Mouse (Mus musculus) ovary, postnatal 14 days (tissue): Measurements from ENCODE around the gene Ifna15.
A peak's percentile ranks its signal among the peaks of the same experiment; 100 is the strongest.
"Not testable (repeated sequence)": the region's sequence is repeated elsewhere in the genome, so short reads cannot be mapped to it uniquely, and the experiment has no call there.

Experiments
- DNase-seq: peaks from one replicate; pipeline ENCODE4 v3.0.0; 2022; ENCODE audit warnings: low spot score

The Ifna15 gene

DNA sequence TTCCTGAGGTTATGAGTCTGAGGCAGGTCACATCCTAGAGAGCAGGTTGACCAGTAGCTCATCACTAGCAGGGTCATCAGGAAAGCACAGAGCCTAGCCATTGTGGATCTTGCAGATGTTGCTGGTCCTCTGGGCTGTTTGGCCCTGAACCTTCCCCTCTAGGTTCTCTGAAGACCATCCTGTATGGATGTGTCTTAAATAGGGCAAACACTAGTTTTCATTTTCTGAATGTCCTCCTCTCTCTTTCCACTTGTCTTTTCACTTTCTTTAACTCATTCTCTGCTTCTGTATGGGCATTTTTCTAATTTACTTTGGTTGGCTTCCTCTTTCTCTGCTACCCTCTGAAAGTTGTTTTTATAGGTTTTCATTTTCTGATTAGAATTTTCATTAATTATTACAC, at the start of gene Ifna15:
Gene Ifna15, minus strand, starts transcription at position 101 of the 400 bp plus-strand sequence.
- DNase-seq, result not testable (repeated sequence)

DNA sequence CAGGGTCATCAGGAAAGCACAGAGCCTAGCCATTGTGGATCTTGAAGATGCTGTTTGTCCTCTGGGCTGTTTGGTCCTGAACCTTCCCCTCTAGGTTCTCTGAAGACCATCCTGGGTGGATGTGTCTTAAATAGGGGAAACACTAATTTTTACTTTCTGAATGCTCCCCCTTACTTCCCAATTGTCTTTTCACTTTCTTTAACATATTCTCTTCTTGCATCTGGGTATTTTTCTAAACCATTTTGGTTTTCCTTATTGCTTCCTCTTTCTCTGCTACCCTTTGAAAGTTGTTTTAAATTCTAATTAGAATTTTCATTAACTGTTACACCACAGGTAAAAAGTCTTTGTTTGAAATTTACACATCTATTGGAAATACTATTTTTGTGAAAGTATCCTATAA, 45.2 kb upstream of the Ifna15 start, which contains the start of gene Ifna12:
Gene Ifna12, minus strand, starts transcription at position 101 of the 400 bp plus-strand sequence.
- DNase-seq, result no peak

DNA sequence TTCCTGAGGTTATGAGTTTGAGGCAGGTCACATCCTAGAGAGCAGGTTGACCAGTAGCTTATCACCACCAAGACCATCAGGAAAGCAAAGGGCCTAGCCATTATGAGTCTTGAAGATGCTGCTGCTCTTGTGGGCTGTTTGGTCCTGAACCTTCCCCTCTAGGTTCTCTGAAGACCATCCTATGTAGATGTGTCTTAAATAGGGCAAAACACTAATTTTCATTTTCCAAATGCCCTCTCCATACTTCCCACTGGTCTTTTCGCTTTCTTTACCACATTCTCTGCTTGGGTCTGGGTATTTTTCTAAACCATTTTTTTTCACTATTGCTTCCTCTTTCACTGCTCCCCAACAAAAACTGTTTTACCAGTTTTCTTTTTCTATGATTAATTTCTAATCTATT, 34.2 kb upstream of the Ifna15 start, which contains the start of gene Ifna9:
Gene Ifna9, minus strand, starts transcription at position 101 of the 400 bp plus-strand sequence.
- DNase-seq, result no peak

DNA sequence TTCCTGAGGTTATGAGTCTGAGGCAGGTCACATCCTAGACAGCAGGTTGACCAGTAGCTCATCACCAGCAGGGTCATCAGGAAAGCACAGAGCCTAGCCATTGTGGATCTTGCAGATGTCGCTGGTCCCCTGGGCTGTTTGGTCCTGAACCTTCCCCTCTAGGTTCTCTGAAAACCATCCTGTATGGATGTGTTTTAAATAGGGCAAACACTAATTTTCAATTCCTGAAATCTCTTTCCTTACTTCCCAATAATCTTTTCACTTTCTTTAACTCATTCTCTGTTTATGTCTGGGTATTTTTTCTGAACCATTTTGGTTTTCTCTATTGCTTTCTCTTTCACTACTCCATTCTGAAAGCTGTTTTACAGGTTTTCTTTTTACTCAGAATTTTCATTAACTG, 13.7 kb upstream of the Ifna15 start, which contains the start of gene Ifna14:
Gene Ifna14, minus strand, starts transcription at position 101 of the 400 bp plus-strand sequence.
- no peak for DNase-seq

DNA sequence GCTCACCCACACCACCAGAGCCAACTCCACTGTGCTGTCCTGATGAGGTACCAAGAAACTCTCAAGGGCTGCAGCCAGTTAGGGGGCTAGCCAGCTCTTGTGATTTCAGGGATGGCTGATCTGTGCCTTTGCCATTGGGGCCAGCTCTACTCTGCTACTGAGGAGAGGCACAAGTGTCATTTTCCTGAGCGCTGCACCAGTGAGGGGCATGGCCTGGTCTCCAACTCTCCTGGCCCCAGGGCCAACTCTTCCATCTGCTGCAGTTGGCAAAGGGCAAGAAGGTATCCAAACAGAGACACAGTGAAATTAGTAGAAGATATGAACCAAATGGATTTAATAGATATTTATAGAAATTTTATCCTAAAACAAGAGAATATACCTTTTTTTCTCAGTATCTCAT, 3.7 kb upstream of the Ifna15 start:
- DNase-seq, result no peak

DNA sequence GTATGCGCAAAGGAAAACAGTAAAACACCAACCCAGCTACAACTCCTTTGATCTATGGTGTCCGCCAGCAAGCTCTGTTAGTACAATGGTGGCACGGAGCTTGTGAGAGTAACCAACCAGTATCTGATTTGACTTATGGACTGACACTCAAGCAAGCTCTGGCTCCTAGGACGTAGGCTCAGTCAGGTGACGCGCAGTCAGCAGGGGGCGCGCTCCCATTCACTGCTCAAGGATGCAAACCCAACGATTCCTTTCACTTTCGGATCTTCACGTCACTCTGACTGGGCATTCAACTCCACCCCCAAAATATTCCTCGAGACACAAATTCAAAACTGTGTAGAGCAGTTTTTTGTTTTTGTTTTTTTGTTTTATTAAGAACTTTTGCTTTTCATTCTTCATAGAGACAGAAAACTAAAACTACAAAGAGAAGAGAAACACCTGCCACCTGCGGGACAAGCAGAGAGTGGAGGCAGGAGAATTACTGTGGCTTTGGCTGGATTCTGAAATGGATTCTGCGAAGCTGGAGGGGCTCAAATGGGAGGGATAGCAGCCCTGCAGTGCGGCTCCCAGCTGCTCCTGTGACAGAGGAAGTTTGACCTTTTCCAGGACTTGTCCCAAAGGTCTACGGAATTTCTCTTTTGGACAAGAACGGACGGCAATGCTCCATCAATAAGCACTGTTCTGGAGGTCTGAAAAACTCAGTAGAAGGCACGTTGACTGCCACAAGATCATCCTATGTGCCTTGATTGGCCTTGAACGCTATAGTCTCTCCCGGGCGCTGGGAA, 7.7 kb downstream of the Ifna15 start:
- peak; percentile 51 for DNase-seq

DNA sequence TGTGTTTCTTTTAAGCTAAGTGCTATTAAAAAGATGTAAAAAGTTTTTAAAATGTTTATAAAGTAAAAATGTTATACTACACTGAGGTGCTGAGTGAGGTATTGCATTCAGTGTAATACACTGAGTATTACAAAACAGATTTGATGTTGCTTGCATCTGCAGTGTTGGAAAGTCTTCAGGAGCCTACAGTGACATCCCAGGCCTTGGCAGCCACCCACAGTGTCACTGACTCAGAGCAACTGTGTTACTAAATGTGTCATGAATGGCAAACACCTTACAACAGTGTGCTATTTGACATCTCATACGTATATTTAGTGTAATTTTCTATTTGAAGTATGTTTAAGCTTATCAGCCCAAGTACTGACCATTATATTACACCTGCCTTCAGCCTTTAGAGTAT, 10.1 kb downstream of the Ifna15 start:
- no peak for DNase-seq

DNA sequence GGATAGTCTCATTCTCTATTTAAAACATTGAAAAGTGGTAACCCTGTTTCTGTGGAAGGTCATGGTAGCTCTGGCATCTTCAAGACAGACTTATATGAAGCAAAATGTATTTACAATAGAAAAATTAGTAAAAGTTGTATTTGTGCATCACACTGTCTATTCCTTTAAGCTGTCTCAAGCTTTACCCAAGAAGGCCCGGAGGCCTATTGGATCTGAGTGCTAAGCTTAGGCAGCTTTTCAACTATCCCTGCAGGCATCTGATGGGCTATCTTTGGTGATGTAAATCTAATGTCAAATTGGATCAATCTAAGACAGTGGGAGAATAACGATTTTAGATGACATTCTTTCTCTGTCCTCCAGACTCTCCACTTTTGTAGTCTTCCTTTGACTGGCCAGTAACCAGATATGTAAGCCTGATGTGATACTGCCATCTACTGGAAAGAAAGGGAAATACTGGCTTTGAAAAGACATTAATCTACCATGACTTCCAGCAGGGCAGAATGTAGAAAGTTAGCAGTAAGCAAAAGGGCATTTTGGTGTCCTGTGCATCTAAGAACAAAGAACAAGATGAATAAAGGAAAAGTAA, 14.3 kb downstream of the Ifna15 start:
- DNase-seq, result peak; percentile 14

DNA sequence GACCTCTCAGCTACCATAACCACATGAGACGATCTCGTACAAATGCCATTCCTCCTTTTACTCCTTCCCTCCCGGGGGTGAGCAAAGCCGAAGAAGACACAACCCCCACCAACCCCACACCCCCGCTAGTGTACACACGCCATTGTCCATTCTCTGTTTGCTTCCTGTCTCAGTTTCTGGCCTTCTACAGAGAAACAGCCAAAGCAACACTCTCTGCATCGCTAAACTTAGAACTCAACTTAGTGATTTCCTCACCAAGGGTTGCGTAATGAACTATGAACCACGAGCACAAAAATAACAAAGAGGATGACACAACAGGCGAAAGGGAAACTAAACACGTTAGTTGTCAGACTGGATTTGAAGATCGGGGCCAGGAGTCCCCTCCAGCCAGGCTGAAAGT, 20.7 kb downstream of the Ifna15 start:
- DNase-seq, result no peak

DNA sequence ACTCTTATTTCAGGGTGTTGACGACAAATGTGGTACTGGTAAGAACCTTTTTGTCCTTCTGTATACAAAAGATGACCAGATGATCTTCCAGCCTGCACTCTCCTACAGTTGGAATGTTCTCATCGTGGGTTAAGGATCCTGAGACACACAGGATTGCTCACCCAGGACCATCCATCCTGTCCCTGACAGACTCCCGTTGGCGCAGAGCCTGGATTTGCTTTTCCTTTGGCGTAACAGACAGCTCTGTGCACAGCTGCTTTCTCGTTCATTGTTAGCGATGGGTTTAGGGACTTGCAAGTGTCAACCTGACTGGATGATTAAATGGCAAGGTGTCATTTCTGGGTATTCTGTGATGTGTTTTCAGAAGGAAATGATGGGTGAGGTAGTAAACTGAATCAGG, 21.4 kb downstream of the Ifna15 start:
- DNase-seq, result no peak

DNA sequence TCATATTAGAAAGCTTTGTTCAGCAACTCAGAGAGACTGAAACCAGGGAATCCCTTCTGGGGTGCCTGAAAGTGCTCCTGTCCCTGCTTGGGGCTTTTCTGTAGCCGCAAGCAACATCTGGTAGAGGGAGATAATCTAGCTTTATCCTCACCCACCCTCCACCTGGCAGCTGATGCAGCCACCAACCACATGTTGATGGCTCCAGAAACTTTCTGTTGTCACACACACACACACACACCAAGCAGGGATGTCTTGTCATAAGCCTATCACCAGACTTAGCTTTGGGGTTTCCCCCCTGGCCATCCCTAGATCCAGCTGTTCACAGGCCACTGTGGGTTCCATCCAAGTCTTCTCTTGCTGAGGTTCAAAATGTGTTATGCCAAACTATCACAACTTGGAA, 22.3 kb downstream of the Ifna15 start:
- no peak for DNase-seq

DNA sequence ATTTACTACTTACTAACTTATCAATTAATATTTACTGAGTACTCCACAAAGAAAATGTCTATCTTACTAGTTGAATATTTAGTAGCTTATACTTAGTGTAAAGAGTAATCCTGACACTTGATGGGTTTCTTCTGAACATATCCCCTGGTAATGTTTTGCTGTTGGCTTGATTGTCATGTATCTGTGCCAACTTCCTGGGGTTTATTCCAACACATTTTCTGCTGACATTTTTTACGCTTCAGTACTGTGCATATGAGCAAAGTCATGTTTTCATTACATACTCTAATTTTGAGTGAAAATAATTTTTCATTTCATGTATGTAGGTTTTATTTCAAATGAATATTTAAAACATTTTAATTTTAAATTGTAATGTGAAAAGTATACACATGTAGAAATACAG, 23.1 kb downstream of the Ifna15 start:
- DNase-seq, result no peak

DNA sequence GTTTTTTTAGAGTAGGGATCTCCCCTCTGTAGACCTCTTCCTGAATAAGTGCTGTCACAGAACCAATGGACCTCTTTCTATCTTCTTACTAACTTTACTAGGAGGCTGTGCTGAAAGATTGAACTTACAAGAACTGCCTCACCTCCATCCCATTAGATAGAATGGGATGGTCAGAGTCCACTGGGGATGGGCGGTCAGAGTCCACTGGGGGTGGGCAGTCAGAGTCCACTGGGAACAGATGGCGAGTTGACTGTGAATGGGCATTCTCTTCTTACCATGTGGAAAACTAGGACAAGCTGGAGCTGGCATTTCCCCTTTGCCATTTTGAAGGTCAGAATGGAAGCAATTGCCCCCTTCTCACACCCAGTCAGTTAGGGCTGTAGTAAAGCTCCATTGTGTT, 24.5 kb downstream of the Ifna15 start:
- no peak for DNase-seq

DNA sequence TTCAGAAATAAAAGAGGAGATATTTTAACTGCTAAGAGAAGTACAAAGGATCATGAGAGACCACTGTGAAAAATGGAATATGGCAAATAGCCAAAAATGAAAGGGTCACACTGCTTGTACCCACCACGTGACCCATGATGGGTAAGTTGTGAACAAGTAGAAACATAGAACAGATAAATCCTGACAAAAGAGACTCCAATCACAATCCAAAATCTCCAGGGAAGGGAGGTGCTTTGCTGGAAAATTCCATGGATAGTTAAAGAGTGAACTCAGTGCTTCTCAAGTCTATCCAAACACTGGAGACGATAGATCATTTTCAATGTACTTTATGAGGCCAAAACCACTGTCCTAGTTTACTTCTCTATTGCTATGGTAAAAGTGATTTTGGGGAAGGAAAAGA, 27.2 kb downstream of the Ifna15 start:
- DNase-seq, result no peak

DNA sequence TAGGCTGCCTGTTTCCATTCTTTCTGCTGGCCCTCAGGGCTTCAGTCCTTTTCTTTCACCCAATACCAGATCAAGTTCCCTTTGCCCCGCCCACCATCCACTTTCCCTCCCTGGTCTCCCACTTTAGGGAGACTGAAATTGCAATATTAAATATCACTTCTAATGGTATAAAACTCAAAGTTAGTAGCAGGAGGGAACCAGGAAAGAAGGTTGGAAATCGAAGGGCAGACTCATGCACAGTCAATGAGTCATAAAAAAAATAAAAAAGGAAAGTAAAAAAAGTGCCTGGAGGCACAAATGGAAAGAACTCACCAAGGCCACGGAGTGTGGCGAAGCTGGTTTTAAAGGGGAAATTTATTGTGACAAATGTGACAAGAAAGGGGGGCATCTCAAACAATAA, 27.8 kb downstream of the Ifna15 start:
- DNase-seq, result no peak

DNA sequence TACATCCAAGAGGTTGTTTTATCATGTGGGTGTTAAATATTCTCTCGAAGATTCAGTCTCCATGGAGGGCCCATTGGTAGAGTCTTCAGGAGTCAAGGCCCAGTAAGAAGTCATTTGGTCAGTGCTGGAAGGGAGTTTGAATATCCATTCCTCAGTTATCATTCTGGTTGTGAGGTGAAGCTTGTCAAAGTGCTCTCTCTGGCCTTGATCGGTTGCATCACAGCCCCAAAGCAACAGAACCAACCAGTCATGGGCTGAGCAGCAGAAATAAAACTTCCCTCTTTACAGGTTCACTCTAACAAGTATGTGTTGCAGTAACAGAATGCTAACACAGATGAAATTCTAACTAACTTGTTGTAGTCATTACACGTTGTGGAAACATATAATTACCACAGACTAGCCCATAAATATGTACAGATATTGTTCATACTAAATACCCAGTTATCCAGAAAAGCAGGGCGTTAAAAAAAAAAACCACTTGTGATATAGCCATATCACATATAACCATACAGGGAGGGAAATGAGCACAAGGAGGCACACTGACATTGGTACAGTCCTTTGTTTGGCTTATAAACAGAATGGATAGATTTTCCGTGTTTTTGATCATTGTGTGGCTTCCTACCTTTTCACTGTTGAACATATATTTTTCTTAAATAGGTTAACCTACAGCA, 31.5 kb downstream of the Ifna15 start:
- no peak for DNase-seq

DNA sequence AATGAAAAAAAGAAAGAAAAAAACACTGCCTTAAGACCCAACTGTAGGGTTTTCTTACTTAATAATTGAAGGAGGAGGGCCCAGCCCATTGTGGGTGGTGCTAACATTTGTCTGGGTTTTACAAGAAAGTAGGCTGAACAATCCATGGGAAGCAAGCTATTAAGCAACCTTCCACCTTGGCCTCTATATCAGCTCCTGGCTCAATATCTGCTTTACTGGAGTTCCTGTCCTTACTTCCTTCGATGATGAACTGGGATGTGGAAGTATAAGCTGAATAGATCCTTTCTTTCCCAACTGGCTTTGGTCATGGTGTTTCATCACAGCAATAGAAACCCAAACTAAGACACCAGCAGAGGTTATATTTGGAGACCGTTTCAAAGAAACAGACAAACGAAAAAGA, 32.7 kb downstream of the Ifna15 start:
- DNase-seq, result no peak

DNA sequence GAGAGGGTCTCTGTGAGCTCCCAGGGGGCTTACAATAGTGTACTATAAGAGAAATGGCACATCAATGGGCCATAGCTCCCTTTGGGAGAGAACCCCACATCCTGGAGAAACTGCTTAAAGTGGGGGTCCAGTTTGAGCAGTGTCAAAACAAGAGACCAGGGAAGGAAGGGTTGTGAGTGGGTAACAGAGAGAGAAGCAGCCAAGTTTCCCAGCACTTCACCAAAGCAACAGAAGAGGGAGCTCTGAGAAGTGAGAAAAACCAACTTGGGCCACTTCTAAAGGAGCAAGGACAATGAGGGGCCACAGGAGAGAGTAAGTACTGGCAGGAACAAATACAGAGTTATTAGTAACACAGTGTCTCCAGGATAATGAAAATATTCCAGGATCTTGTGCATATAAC, 34.8 kb downstream of the Ifna15 start:
- no peak for DNase-seq

DNA sequence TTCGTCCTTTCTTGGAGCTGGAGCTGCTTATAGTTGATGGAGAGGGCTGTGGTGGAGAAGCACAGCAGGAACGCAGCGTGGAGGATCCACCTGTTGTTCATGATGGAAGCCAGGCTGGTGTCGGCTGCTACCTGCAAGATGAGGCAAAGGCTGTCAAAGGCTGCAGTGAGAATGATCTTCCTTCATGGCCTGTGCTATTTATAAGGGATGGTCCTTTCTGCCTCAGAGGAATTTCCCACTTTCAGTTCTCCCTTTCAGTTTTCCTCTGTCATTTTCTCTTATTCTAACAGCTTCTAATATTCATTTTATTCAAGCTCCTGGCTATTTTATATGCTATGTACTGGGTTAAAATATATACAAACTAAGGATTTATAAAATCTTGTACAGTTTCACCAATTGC, 35.4 kb downstream of the Ifna15 start, which contains the start of gene Ifnb1:
Gene Ifnb1, minus strand, starts transcription at position 101 of the 400 bp plus-strand sequence.
- DNase-seq, result no peak

DNA sequence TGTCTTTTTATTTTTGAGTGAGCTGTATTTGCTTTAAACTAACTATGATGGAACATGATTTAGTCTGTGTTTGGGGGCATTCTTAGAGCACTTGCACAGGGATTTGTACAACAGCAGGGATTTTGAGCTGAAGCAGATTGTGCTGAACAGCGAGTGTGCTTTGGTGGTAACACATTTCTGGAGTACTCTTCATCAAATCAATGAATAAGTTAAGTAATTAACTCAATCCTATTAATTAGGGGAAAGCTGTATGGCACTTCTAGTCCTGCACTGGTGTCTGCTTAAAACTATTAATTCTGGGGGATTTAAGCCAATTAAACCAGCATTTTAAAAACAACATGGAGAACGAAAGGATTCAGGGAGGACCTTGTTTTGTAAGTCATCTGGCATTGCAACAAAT, 40.1 kb downstream of the Ifna15 start:
- DNase-seq, result no peak

DNA sequence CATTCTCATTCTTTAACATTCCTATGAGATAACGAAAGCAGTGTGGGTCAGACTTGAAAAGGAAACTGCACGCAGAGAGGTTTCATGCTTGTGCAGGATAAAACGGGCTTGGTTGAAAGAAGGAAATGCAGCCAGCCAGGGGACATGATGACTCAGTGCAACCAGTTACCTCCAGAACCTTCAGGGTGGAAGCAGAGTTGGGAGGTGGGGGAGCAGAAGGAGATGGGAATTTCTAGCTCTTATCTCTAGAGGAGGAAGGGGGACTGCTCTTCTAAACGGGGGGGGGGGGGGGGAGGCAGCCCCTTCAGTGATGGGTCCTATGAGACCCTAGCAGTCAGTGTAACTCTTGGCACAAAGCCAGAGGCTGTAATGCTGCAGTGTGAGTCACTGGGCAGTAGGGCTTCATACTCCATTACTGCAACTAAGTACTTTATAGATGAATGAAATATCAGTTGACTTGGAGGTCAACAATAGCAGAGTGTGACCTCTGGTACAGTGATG, 42.3 kb downstream of the Ifna15 start:
- DNase-seq, result no peak

DNA sequence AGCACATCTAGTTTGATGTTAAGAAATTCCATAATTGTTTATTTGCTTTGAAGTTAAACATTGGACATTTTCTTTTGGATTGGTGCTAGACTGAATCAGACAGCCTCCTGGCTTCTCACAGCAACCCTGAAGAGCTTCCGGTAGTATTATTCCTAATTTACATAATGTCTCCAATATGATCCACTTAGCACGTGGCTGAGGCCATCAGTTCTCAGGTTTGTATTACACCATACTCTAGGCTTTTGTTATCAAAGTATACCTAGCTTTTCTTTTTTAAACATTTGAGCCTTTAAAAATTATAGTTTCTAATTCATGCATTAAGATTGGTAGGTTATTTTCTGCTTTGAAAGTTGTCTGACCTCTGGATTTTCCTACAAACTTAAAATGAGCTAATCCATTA, 42.8 kb downstream of the Ifna15 start:
- DNase-seq, result no peak

DNA sequence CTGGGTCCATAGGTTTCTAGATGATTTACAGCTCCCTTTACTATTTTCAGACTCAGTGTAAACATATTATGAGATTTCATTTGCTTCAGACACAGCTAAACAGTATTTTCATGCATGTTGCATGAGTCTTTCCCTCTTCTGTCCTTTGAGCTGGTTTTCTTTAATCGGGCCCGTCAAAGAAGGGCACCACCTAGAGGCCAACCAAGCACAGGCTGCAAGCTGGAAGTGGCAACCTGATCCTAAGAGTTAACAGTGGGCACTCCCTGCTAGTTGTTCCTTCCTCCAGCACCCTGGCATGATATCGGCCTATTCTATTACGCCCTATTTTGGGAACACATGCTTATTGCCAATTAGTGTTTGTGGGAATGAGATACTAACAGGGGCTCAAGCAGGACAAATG, 43.6 kb downstream of the Ifna15 start:
- DNase-seq, result peak; percentile 40
